Mouse (Mus musculus) intestine, embryonic 16.5 days (tissue): ENCODE results near the gene Gatd1. TPM values are rescaled to one million over a fixed set of nuclear protein-coding genes. Genes with fewer than 3 reads are reported as not detected.
"Not testable (repeated sequence)": the region's sequence is repeated elsewhere in the genome, so short reads cannot be mapped to it uniquely, and the experiment has no call there.

Experiments
- ATAC-seq: fragments of 200-750 bp; cut with Nextera tagmentation; 2 replicates; pipeline ENCODE4 v1.8.0; 2017; ENCODE audit warnings: moderate TSS enrichment, moderate library complexity
- H3K27ac ChIP-seq: fragments of 300-500 bp; sonication (generic); 2 replicates; pipeline ENCODE4 v1.5.1; 2014; ENCODE audit warnings: mild to moderate bottlenecking, low read length
- H3K27me3 ChIP-seq: fragments of 300-500 bp; sonication (generic); replicated peaks from 2 replicates; pipeline ENCODE4 v1.6.1; 2014; ENCODE audit warnings: low read length, control low read depth, mixed read lengths; ENCODE audit not compliant: control insufficient read depth, insufficient read depth
- H3K36me3 ChIP-seq: fragments of 300-500 bp; sonication (generic); 2 replicates; pipeline ENCODE4 v1.6.1; 2014; ENCODE audit warnings: low read length, control low read depth; ENCODE audit not compliant: control insufficient read depth, insufficient read depth
- H3K4me1 ChIP-seq: fragments of 300-500 bp; sonication (generic); 2 replicates; pipeline ENCODE4 v1.6.1; 2014; ENCODE audit warnings: low read length, control low read depth, mixed read lengths; ENCODE audit not compliant: control insufficient read depth, insufficient read depth
- H3K4me2 ChIP-seq: fragments of 300-500 bp; sonication (generic); 2 replicates; pipeline ENCODE4 v1.6.1; 2014; ENCODE audit warnings: low read depth, low read length, control low read depth
- H3K4me3 ChIP-seq: fragments of 300-500 bp; sonication (generic); 2 replicates; pipeline ENCODE4 v1.5.1; 2014; ENCODE audit warnings: mild to moderate bottlenecking, low read length
- H3K9ac ChIP-seq: fragments of 300-500 bp; sonication (generic); 2 replicates; pipeline ENCODE4 v1.6.1; 2014; ENCODE audit warnings: low read depth, low read length
- H3K9me3 ChIP-seq: fragments of 300-500 bp; sonication (generic); 2 replicates; pipeline ENCODE4 v1.6.1; 2016; ENCODE audit warnings: low read length, control low read depth; ENCODE audit not compliant: control insufficient read depth
- whole genome bisulfite sequencing: fragments of 180-500 bp; shearing (Covaris S2); extraction: QIAGEN DNeasy Blood & Tissue Kit; methylation state at CpG from one replicate; pipeline ENCODE4 v1.1.7; 2014; 5-methylcytosine and 5-hydroxymethylcytosine counted together
- polyA plus RNA-seq: library from polyadenylated mRNA; unstranded; fragments of >200 nt; fragmentation: Nextera tagmentation; extraction: Ambion mirVana; gene quantifications from 2 replicates; pipeline ENCODE4 v1.2.1, GENCODE M21; 2015

Gatd1 gene
- polyA plus RNA-seq, 1 experiment from 2014 or later: 47.5 TPM

DNA sequence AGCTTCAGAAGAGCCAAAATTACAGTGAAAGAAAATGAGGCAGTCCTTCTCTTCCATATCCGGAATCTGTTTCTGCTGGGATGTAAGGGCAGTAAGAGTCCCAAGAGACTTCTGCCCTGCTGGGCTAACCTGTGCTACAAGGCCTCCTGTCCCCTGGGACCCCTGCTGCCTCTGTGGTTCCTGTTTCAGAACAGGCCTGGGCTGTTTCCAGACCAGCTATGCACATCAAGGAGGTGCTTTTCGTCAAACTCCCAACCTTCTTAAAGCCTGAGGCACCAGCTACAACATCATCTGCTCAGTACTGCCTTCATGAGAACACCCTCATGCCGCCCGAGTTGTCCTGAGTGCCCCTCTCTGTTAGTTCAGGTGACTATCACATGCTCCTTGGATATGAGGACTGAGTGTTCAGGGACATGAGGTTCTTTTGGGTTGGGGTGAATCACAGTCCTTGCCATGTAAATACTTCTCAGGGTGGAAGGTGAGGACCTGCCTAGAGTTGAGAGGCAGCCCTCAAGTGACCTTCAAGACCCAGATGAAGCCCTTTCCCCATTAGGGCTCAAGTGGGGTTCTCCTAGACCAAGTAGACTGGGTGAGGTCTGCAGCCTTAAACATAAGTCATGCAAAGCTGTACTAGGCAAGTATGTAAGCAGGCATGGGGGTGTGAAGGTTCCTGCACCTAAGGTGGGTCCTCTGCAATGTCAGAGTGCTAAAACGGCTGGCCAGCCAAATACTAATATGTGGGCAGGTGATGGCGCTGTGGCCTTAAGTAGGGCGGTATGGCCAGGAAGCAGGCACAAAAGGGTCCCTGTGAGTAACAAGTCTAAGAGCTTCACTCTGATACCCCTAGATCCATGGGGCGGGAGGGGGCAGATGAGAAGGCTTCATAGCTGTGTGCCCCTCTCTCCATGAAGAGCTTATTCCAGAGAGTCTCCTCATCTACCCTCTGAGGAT is 4.1 kb upstream of the Gatd1 start:
- WGBS: 70% methylated on average over 8 of the region's 8 CpGs
- Histone ChIP-seq H3K4me1 (peaks cover 8% of the 10 kb centered on the region), H3K36me3 (no peaks in the 10 kb centered on the region), H3K9ac (peak overlapping the region; percentile 5; the same call in 1 of the 2 replicates), H3K4me3 (no peak overlapping the region), H3K4me2 (no peak overlapping the region), H3K27ac (peak overlapping the region; percentile 59), H3K9me3 (no peaks in the 10 kb centered on the region), H3K27me3 (no peaks in the 10 kb centered on the region)
- ATAC-seq: no peak

DNA sequence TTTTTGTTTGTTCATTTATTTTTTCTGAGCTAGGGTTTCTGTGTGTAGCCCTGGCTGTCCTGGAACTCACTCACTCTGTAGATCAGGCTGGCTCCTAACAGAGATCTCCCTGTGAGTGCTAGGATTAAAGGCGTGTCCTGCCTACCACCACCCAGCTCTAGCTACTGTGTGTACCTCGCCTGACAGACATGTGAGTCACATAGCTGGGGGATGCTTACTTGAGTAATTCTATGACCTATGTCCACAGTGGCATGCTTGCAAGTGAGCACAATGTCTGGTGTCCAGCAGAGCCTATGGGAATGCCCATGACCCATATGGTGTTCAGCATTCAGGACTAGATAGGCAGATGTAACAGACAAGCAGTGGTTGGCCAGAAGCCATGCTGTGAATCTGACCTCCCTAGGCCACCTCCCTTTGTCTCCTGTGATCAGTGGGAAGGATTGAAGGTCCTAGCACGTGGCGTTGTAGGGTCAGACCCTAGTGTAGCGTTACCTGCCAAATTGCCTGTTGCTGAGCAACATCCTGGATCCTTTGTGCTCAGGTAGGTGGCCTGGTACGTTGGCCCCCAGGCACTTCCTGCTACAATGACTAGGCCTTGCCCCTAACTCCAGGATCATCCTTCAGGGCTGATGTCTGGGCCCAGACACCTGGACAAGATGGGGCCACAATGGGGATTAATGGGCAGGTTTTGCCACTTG is 2.4 kb upstream of the Gatd1 start:
- Histone ChIP-seq H3K9me3 (no peaks in the 10 kb centered on the region), H3K9ac (no peak overlapping the region), H3K4me1 (peaks cover 11% of the 10 kb centered on the region), H3K4me3 (no peak overlapping the region), H3K27ac (no peak overlapping the region), H3K4me2 (no peak overlapping the region), H3K36me3 (no peaks in the 10 kb centered on the region), H3K27me3 (no peaks in the 10 kb centered on the region)
- no peak for ATAC-seq
- WGBS: 81% methylated on average over 6 of the region's 6 CpGs

DNA sequence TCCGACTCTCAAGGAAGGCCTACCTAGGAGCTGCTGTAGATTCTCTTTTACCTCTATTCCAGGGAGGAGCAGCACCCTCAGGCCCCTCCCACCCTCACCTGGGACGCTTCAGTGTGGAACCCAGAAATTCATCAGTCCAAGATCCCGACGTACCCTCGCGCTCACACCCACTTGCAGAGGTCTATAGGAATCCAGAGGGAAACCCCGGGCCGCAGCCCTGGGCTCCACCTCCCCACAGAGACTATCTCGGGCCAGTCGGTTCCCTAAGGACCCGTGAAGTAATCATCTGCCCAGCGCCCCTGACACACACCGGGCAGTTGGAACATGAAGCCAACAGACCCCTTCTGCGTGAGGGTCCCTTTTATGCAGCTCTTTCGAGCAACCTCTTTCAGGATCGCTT is 605 bp downstream of the Gatd1 start:
- H3K36me3 ChIP-seq: peaks cover 3% of the 10 kb centered on the region; the same call in 1 of the 2 replicates
- no peaks in the 10 kb centered on the region for H3K9me3 ChIP-seq
- ATAC-seq: peak; percentile 3
- H3K27me3 ChIP-seq: no peaks in the 10 kb centered on the region
- peak overlapping the region; percentile 85 for H3K27ac ChIP-seq
- peak overlapping the region; percentile 79 for H3K9ac ChIP-seq
- peak overlapping the region; percentile 88 for H3K4me2 ChIP-seq
- H3K4me1 ChIP-seq: peaks cover 16% of the 10 kb centered on the region
- peak overlapping the region; percentile 78 for H3K4me3 ChIP-seq
- WGBS: 2% methylated on average over 16 of the region's 16 CpGs

DNA sequence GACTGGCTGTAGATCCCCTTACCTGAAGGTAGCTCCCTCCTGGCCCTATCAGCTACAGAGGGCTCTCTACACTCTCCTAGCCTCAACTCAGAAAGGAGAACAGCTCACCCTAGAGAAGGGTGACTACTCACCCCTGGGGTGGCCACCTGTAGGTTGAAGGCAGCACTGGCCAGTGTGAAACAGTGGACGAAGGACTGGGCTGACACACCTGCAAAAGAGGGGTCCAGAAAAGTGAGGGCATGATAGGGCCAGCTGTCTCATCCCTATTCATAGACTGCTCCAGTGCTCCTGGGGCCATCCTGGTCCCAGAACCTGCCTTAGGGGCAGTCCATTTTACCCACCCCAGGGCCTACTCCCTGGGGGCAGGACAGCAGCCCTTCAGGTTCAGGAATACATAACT is 2.3 kb downstream of the Gatd1 start:
- Histone ChIP-seq H3K36me3 (peaks cover 6% of the 10 kb centered on the region; the same call in 1 of the 2 replicates), H3K4me2 (no peak overlapping the region), H3K27ac (no peak overlapping the region), H3K4me1 (peaks cover 16% of the 10 kb centered on the region), H3K9ac (0 out of 2 replicates have a peak overlapping the region, but pooled peaks have one; percentile 22), H3K9me3 (no peaks in the 10 kb centered on the region), H3K4me3 (no peak overlapping the region), H3K27me3 (no peaks in the 10 kb centered on the region)
- ATAC-seq: no peak
- WGBS: 87% methylated on average over 1 of the region's 1 CpGs

DNA sequence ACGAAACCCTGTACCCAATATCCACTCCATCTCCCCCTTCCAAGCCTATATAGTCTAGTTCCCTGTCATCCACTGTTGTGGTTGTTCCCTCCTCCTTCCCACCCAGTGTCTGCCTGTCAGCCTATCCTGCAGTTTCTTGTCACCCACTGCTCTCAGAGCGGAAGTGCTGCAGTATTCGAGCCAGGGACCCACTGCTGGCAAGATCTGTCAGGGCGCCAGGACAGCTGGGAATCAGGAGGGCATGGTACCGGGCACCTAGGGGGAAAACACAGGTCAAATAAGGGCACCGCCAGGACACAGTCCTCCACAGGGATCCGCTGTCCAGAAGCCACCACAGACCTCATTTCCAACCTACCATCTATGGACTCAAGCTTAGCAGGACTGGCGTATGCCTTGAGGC is 3.3 kb downstream of the Gatd1 start:
- peaks cover 16% of the 10 kb centered on the region for H3K4me1 ChIP-seq
- H3K27me3 ChIP-seq: no peaks in the 10 kb centered on the region
- WGBS: 92% methylated on average over 8 of the region's 8 CpGs
- ATAC-seq: no peak
- H3K4me3 ChIP-seq: no peak overlapping the region
- no peak overlapping the region for H3K27ac ChIP-seq
- H3K36me3 ChIP-seq: peaks cover 6% of the 10 kb centered on the region; the same call in 1 of the 2 replicates
- no peak overlapping the region for H3K4me2 ChIP-seq
- no peak overlapping the region for H3K9ac ChIP-seq
- H3K9me3 ChIP-seq: no peaks in the 10 kb centered on the region

DNA sequence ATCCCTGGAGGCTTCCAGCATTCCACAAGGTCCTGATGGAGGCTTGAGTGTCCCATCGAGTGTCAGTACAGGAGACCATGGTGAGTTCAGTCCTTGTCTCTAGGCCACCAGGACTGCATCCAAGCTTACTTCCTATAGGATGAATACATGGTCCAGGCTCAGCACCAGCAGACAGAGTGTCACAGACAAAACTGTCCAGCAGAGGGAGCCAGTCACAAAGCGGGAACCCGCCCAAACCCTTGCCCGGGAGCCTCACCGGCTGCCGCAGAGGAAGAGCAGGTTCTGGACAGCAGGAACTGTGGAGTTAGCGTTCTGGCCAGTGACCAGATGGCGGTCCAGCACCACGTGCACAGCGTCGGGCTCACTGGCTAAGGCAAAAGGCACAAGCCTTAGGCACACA is 5.1 kb downstream of the Gatd1 start:
- Histone ChIP-seq H3K9me3 (no peaks in the 10 kb centered on the region), H3K27ac (no peak overlapping the region), H3K4me3 (no peak overlapping the region), H3K36me3 (peaks cover 6% of the 10 kb centered on the region; the same call in 1 of the 2 replicates), H3K27me3 (no peaks in the 10 kb centered on the region), H3K9ac (no peak overlapping the region), H3K4me2 (no peak overlapping the region), H3K4me1 (peaks cover 11% of the 10 kb centered on the region; the same call in 1 of the 2 replicates)
- WGBS: 15% methylated on average over 11 of the region's 11 CpGs
- ATAC-seq: peak; percentile 73

DNA sequence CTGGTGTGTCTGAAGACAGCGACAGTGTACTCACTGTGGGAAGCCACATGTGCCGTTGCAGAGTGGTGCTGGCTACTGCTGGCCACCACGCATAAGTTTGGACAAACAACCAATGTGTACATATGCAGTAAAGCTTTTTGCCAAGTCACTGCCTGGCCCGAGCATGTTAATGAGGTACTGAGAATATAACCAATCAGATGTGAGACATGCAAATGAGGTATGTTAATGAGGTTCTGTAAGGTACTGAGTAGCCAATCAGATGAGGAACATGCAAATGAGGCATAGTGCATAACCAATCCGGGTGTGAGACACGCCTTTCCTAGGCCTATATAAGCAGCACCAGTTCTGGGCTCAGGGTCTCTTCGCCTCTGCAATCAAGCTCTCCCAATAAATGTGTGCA is 6.3 kb downstream of the Gatd1 start:
- not testable (repeated sequence) for H3K4me2 ChIP-seq, H3K27ac ChIP-seq, H3K9me3 ChIP-seq, ATAC-seq, H3K4me1 ChIP-seq, H3K9ac ChIP-seq, H3K4me3 ChIP-seq, H3K36me3 ChIP-seq, H3K27me3 ChIP-seq
- 97% methylated on average over 7 of the region's 7 CpGs for WGBS

DNA sequence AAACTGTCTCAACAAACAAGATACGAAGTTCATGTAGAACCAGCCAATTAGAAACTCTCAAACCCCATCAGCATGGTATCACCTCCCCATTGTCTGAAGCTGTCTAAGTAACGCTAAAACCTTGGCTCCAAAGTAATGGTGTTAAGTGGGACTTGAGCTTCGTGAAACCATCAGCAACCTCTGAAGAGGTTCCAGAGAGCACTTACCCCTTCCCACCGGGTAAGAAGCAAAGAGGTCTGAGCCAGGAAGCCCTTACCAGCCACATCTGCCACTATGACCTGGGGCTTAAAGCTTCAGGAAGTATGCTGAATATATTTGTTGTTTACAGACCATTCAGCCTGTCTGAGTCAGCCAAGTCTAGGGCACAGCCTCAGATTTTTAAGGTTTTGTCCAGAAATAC is 8.5 kb downstream of the Gatd1 start:
- H3K27me3 ChIP-seq: no peaks in the 10 kb centered on the region
- H3K4me1 ChIP-seq: peaks cover 5% of the 10 kb centered on the region; the same call in 1 of the 2 replicates
- no peak overlapping the region for H3K27ac ChIP-seq
- H3K4me2 ChIP-seq: no peak overlapping the region
- peaks cover 20% of the 10 kb centered on the region; the same call in 1 of the 2 replicates for H3K36me3 ChIP-seq
- H3K4me3 ChIP-seq: no peak overlapping the region
- no peak overlapping the region for H3K9ac ChIP-seq
- ATAC-seq: no peak
- WGBS: 80% methylated on average over 4 of the region's 4 CpGs
- H3K9me3 ChIP-seq: no peaks in the 10 kb centered on the region

DNA sequence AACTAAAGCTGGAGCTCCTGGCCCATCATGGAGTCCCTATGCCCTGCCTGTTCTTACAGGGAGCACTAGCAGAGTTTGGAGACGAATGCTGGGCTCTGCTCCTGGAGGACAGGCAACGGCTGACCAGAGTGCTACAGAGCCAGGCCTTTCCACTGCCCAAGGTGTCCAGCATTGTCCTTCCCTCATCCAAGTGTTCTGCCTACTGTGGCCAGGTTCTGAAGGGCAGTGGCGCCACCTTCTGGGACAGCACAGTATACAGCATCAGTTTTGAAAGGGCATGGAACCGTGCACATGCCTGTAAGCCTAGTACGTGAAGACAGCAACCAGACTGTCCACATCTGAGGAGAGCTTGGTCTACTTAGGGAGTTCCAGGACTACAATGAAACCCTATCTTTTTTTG is 10.6 kb downstream of the Gatd1 start:
- WGBS: 46% methylated on average over 5 of the region's 5 CpGs
- Histone ChIP-seq H3K27ac (no peak overlapping the region), H3K27me3 (no peaks in the 10 kb centered on the region), H3K4me1 (no peaks in the 10 kb centered on the region), H3K36me3 (peaks cover 26% of the 10 kb centered on the region), H3K9ac (no peak overlapping the region), H3K4me3 (no peak overlapping the region), H3K9me3 (no peaks in the 10 kb centered on the region), H3K4me2 (no peak overlapping the region)
- ATAC-seq: peak; percentile 73
